Mouse (Mus musculus): ENCODE measurements around the gene March7. TPM values are rescaled to one million over a fixed set of nuclear protein-coding genes. Genes with fewer than 3 reads are reported as not detected.
A peak's percentile ranks its signal among the peaks of the same experiment; 100 is the strongest.

March7 gene
- polyA plus RNA-seq, 1 experiment from 2014 or later = 92.8 TPM

- H3K9ac ChIP-seq = no peak overlapping the region
- peaks cover 15% of the 10 kb centered on the region for H3K4me1 ChIP-seq
- H3K27ac ChIP-seq = peak overlapping the region; percentile 28; the same call in 1 of the 2 replicates
- WGBS = 16% methylated on average over 1 of the region's 1 CpGs
- no peaks in the 10 kb centered on the region for H3K9me3 ChIP-seq
- H3K4me2 ChIP-seq (replicated peaks) = no peak overlapping the region
- ATAC-seq (ENCODE audit: low FRiP score, low read depth) = peak; percentile 57
- peaks cover 9% of the 10 kb centered on the region for H3K36me3 ChIP-seq
- H3K4me3 ChIP-seq = no peak overlapping the region
- no peaks in the 10 kb centered on the region for H3K27me3 ChIP-seq
Observed at GRCm38 (mm10) chr2:60267567-60267966, 57.9 kb downstream of the March7 start.

GRCm38 (mm10) chr2:60269856-60270479, 60.3 kb downstream of the March7 start:
- H3K9me3 ChIP-seq = no peaks in the 10 kb centered on the region
- no peak overlapping the region for H3K4me3 ChIP-seq
- H3K4me2 ChIP-seq (replicated peaks) = no peak overlapping the region
- H3K27me3 ChIP-seq = no peaks in the 10 kb centered on the region
- WGBS = 92% methylated on average over 14 of the region's 14 CpGs
- H3K36me3 ChIP-seq = peaks cover 16% of the 10 kb centered on the region
- H3K4me1 ChIP-seq = peaks cover 15% of the 10 kb centered on the region
- H3K9ac ChIP-seq = no peak overlapping the region
- no peak overlapping the region for H3K27ac ChIP-seq
- no peak for ATAC-seq (ENCODE audit: low FRiP score, low read depth)

GRCm38 (mm10) chr2:60278627-60279026, 68.9 kb downstream of the March7 start:
- Histone ChIP-seq H3K4me2 (replicated peaks) (no peak overlapping the region), H3K4me3 (no peak overlapping the region), H3K27me3 (no peaks in the 10 kb centered on the region), H3K9ac (no peak overlapping the region), H3K36me3 (peaks cover 14% of the 10 kb centered on the region), H3K9me3 (no peaks in the 10 kb centered on the region), H3K4me1 (peaks cover 11% of the 10 kb centered on the region; the same call in 1 of the 2 replicates), H3K27ac (no peak overlapping the region)
- WGBS = 90% methylated on average over 4 of the region's 4 CpGs
- no peak for ATAC-seq (ENCODE audit: low FRiP score, low read depth)

- no peak overlapping the region for H3K9ac ChIP-seq
- no peaks in the 10 kb centered on the region for H3K27me3 ChIP-seq
- no peaks in the 10 kb centered on the region for H3K9me3 ChIP-seq
- ATAC-seq (ENCODE audit: low FRiP score, low read depth) = no peak
- peaks cover 5% of the 10 kb centered on the region; the same call in 1 of the 2 replicates for H3K36me3 ChIP-seq
- H3K4me3 ChIP-seq = no peak overlapping the region
- WGBS = 54% methylated on average over 4 of the region's 4 CpGs
- no peak overlapping the region for H3K27ac ChIP-seq
- H3K4me1 ChIP-seq = peaks cover 13% of the 10 kb centered on the region; the same call in 1 of the 2 replicates
- peak overlapping the region; percentile 92 for H3K4me2 ChIP-seq (replicated peaks)
Observed at GRCm38 (mm10) chr2:60282625-60283024, 72.9 kb downstream of the March7 start.

- Histone ChIP-seq H3K4me2 (replicated peaks) (peak overlapping the region; percentile 92), H3K4me3 (peak overlapping the region; percentile 56), H3K4me1 (peaks cover 13% of the 10 kb centered on the region; the same call in 1 of the 2 replicates), H3K9me3 (no peaks in the 10 kb centered on the region), H3K27me3 (no peaks in the 10 kb centered on the region), H3K27ac (no peak overlapping the region), H3K36me3 (0 out of 2 replicates have a peak, but pooled peaks cover under 1% of the 10 kb centered on the region), H3K9ac (peak overlapping the region; percentile 74)
- no peak for ATAC-seq (ENCODE audit: low FRiP score, low read depth)
- 6% methylated on average over 9 of the region's 9 CpGs for WGBS
Observed at GRCm38 (mm10) chr2:60283208-60283750, 73.6 kb downstream of the March7 start.

- Histone ChIP-seq H3K27ac (no peak overlapping the region), H3K4me2 (replicated peaks) (peak overlapping the region; percentile 92), H3K9me3 (no peaks in the 10 kb centered on the region), H3K27me3 (no peaks in the 10 kb centered on the region), H3K36me3 (no peaks in the 10 kb centered on the region), H3K4me1 (peaks cover 13% of the 10 kb centered on the region; the same call in 1 of the 2 replicates), H3K4me3 (peak overlapping the region; percentile 56), H3K9ac (peak overlapping the region; percentile 74)
- ATAC-seq (ENCODE audit: low FRiP score, low read depth) = peak; percentile 88
- WGBS = 1% methylated on average over 42 of the region's 42 CpGs
Observed at GRCm38 (mm10) chr2:60283751-60284466, 74.2 kb downstream of the March7 start.

GRCm38 (mm10) chr2:60284467-60284821, 74.8 kb downstream of the March7 start, which contains the start of gene Cd302:
Cd302 (minus strand) TSS chr2:60284488.
- no peak for ATAC-seq (ENCODE audit: low FRiP score, low read depth)
- Histone ChIP-seq H3K36me3 (no peaks in the 10 kb centered on the region), H3K4me2 (replicated peaks) (peak within 1 kb of the TSS; percentile 92), H3K27me3 (no peaks in the 10 kb centered on the region), H3K27ac (no peak within 1 kb of the TSS), H3K4me3 (peak within 1 kb of the TSS; percentile 56), H3K9ac (peak within 1 kb of the TSS; percentile 74), H3K9me3 (no peaks in the 10 kb centered on the region), H3K4me1 (peaks cover 13% of the 10 kb centered on the region; the same call in 1 of the 2 replicates)
- 52% methylated on average over 4 of the region's 4 CpGs for WGBS

- Histone ChIP-seq H3K4me1 (peaks cover 13% of the 10 kb centered on the region; the same call in 1 of the 2 replicates), H3K4me2 (replicated peaks) (no peak overlapping the region), H3K36me3 (no peaks in the 10 kb centered on the region), H3K27ac (no peak overlapping the region), H3K27me3 (no peaks in the 10 kb centered on the region), H3K4me3 (no peak overlapping the region), H3K9me3 (no peaks in the 10 kb centered on the region), H3K9ac (no peak overlapping the region)
- no peak for ATAC-seq (ENCODE audit: low FRiP score, low read depth)
- 82% methylated on average over 8 of the region's 8 CpGs for WGBS
Observed at GRCm38 (mm10) chr2:60285107-60285617, 75.5 kb downstream of the March7 start.

GRCm38 (mm10) chr2:60288606-60289005, 78.9 kb downstream of the March7 start:
- no peaks in the 10 kb centered on the region for H3K9me3 ChIP-seq
- no peak overlapping the region for H3K4me3 ChIP-seq
- 84% methylated on average over 4 of the region's 4 CpGs for WGBS

GRCm38 (mm10) chr2:60289451-60289850, 79.8 kb downstream of the March7 start:
- H3K9ac ChIP-seq = no peak overlapping the region
- 83% methylated on average over 1 of the region's 1 CpGs for WGBS
- H3K4me1 ChIP-seq = no peaks in the 10 kb centered on the region
- no peaks in the 10 kb centered on the region for H3K27me3 ChIP-seq
- no peaks in the 10 kb centered on the region for H3K36me3 ChIP-seq
- no peak overlapping the region for H3K4me2 ChIP-seq (replicated peaks)
- no peak overlapping the region for H3K4me3 ChIP-seq
- ATAC-seq (ENCODE audit: low FRiP score, low read depth) = no peak
- H3K27ac ChIP-seq = no peak overlapping the region
- H3K9me3 ChIP-seq = no peaks in the 10 kb centered on the region

More at GRCm38 (mm10) chr2:60288606-60289005, 78.9 kb downstream of the March7 start:
- H3K27ac ChIP-seq = no peak overlapping the region
- no peaks in the 10 kb centered on the region for H3K27me3 ChIP-seq
- no peaks in the 10 kb centered on the region for H3K36me3 ChIP-seq
- H3K4me2 ChIP-seq (replicated peaks) = no peak overlapping the region
- no peak for ATAC-seq (ENCODE audit: low FRiP score, low read depth)
- H3K9ac ChIP-seq = no peak overlapping the region
- H3K4me1 ChIP-seq = peaks cover 2% of the 10 kb centered on the region; the same call in 1 of the 2 replicates

GRCm38 (mm10) chr2:60291381-60291780, 81.7 kb downstream of the March7 start:
- Histone ChIP-seq H3K4me1 (no peaks in the 10 kb centered on the region), H3K9me3 (no peaks in the 10 kb centered on the region), H3K4me3 (no peak overlapping the region), H3K36me3 (no peaks in the 10 kb centered on the region), H3K4me2 (replicated peaks) (no peak overlapping the region), H3K9ac (no peak overlapping the region), H3K27me3 (no peaks in the 10 kb centered on the region), H3K27ac (no peak overlapping the region)
- WGBS = 74% methylated on average over 4 of the region's 4 CpGs
- no peak for ATAC-seq (ENCODE audit: low FRiP score, low read depth)

GRCm38 (mm10) chr2:60298266-60298665, 88.6 kb downstream of the March7 start:
- Histone ChIP-seq H3K27ac (no peak overlapping the region), H3K36me3 (0 out of 2 replicates have a peak, but pooled peaks cover 3% of the 10 kb centered on the region), H3K27me3 (no peaks in the 10 kb centered on the region), H3K4me3 (no peak overlapping the region), H3K4me1 (no peaks in the 10 kb centered on the region), H3K9ac (no peak overlapping the region), H3K9me3 (no peaks in the 10 kb centered on the region), H3K4me2 (replicated peaks) (no peak overlapping the region)
- ATAC-seq (ENCODE audit: low FRiP score, low read depth) = no peak
- 77% methylated on average over 3 of the region's 3 CpGs for WGBS

All from limb, embryonic 13.5 days (tissue).